17 mouse cellular contexts compared by ENCODE assay signal in the genomic region with DNA sequence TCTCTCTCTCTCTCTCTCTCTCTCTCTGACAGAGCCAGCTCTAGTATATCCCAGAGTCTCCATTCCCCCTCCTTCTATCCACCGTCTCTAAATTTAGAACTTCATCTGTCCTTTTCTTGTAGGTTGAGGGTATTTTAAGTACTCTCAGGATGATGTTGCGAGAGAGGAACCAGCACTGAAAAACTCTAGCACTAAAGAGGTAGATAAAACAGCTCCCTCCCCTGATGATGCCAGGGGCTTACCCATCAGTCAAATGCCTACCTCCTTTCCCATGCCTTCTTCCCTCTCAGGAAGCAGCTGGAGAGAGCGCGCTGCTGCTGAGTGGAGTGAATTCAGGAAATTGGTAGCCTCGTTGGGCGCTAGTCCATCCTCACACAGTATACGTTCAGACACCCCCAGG. TPM values are rescaled to one million over a fixed set of nuclear protein-coding genes. Genes with fewer than 3 reads are reported as not detected.
DNase-seq lines count a peak whose midpoint lies in the region; TF ChIP-seq lines count a peak whose summit lies in the region.
"Had no signal": no experiment of that assay in that cellular context is flagged by ENCODE, and none has a peak within 500 bp of the region (broad histone marks: within the 10 kb centered on the region; RNA-seq: fewer than 3 reads in every experiment).

No protein-coding gene starts in this region.

- peak overlapping the region; percentile 76 for H3K27ac ChIP-seq in left cerebral cortex, adult 2 months
- H3K27ac ChIP-seq in brown adipose tissue, adult 24 weeks (replicated peaks; ENCODE audit: low read depth, low read length) = peak overlapping the region; percentile 84
- H3K27ac ChIP-seq: heart, adult 2 months; heart, embryonic 15.5 days; hindbrain, embryonic 14.5 days; kidney, postnatal 0 days; neural tube, embryonic 12.5 days had no signal

- no peak overlapping the region for H3K4me3 ChIP-seq in left cerebral cortex, adult 2 months
- no peak overlapping the region for H3K4me3 ChIP-seq in brown adipose tissue, adult 24 weeks (ENCODE audit: insufficient read depth, low read depth, low read length)
- H3K4me3 ChIP-seq: heart, adult 2 months; heart, embryonic 15.5 days; neural tube, embryonic 12.5 days had no signal

- intact Hi-C loops in left cerebral cortex, adult 2 months (cut with DNase I) = no loop called here
- intact Hi-C loops in left cerebral cortex, postnatal 36 days (cut with DNase I) = no loop called here

- peaks cover 31% of the 10 kb centered on the region for H3K4me1 ChIP-seq in brown adipose tissue, adult 24 weeks (ENCODE audit: control insufficient read depth, insufficient read depth, insufficient read length, low read length)

- no peak for TF ChIP-seq CTCF in left cerebral cortex, adult 2 months (IDR thresholded peaks at IDR 0.05)

- peak; percentile 64 to 72 for DNase-seq in frontal cortex, adult 2 months (ENCODE audit: extremely low spot score in 1 of 2, low spot score in 1 of 2)
- DNase-seq in frontal cortex, postnatal 14 days (ENCODE audit: low spot score in 2 of 2) = no peak
- DNase-seq in left cerebral cortex, adult 2 months (ENCODE audit: extremely low spot score in 1 of 2, low spot score in 2 of 2) = no peak
- DNase-seq in left cerebral cortex, postnatal 36 days (ENCODE audit: low spot score in 2 of 2) = no peak
- DNase-seq in right cerebral cortex, postnatal 4 days = peak; percentile 27
- DNase-seq in spleen, postnatal 10 days (ENCODE audit: low spot score in 2 of 2) = no peak
- DNase-seq: cerebellum, postnatal 36 days; heart, adult 2 months; heart, postnatal 36 days; kidney, adult 18-20 months; lung, postnatal 4 days had no signal

RNA-seq across cellular contexts. Expression of gene Pex5, which starts 12.4 kb away (rescaled TPM):
- 55.4 and 62.0 TPM in 2 replicates for polyA plus RNA-seq in frontal cortex, adult 2 months (2012; rRNA removed)
- 10 to 100 TPM; 65.7 to 65.9 TPM for total RNA-seq in left cerebral cortex, adult 2 months (2021)
- total RNA-seq in left cerebral cortex, postnatal 36 days (2021) = 10 to 100 TPM; 60.9 to 67.5 TPM
- 52.7 and 53.9 TPM in 2 replicates for polyA plus RNA-seq in brown adipose tissue, adult 24 weeks (2012; ENCODE audit: insufficient read depth, insufficient read length, missing spikeins)

RNA-seq across cellular contexts. Expression of gene Clstn3, which starts 37.3 kb away (rescaled TPM):
- polyA plus RNA-seq in frontal cortex, adult 2 months (2012; rRNA removed) = 202 and 206 TPM in 2 replicates
- total RNA-seq in left cerebral cortex, adult 2 months (2021) = 100 to 1,000 TPM; 393 to 399 TPM
- total RNA-seq in left cerebral cortex, postnatal 36 days (2021) = 100 to 1,000 TPM; 362 to 401 TPM
- polyA plus RNA-seq in brown adipose tissue, adult 24 weeks (2012; ENCODE audit: insufficient read depth, insufficient read length, missing spikeins) = 269 and 304 TPM in 2 replicates
- polyA plus RNA-seq: inflammation-experienced regulatory T-cells, adult 6 months had no signal

Comparison
In these comparisons a context has a peak if more than half of its experiments do, and no peak if none do; other contexts are left out.
1. DNase-seq: peak in frontal cortex, adult 2 months (2 of 2) and right cerebral cortex, postnatal 4 days (single experiment); none in frontal cortex, postnatal 14 days (0 of 2), left cerebral cortex, adult 2 months (0 of 2), left cerebral cortex, postnatal 36 days (0 of 2) and spleen, postnatal 10 days (0 of 2).